Mouse (Mus musculus): ENCODE data around the gene Rasgef1c. TPM values are rescaled to one million over a fixed set of nuclear protein-coding genes. Genes with fewer than 3 reads are reported as not detected.

Rasgef1c gene
- polyA plus RNA-seq, 1 experiment = not detected

GRCm38 (mm10) chr11:49900043-49900442, 1.6 kb upstream of the Rasgef1c start:
- H3K4me3 ChIP-seq (ENCODE audit: insufficient read depth, low read depth, low read length) = no peak overlapping the region
- H3K27ac ChIP-seq (replicated peaks; ENCODE audit: low read depth, low read length) = no peak overlapping the region

DNA sequence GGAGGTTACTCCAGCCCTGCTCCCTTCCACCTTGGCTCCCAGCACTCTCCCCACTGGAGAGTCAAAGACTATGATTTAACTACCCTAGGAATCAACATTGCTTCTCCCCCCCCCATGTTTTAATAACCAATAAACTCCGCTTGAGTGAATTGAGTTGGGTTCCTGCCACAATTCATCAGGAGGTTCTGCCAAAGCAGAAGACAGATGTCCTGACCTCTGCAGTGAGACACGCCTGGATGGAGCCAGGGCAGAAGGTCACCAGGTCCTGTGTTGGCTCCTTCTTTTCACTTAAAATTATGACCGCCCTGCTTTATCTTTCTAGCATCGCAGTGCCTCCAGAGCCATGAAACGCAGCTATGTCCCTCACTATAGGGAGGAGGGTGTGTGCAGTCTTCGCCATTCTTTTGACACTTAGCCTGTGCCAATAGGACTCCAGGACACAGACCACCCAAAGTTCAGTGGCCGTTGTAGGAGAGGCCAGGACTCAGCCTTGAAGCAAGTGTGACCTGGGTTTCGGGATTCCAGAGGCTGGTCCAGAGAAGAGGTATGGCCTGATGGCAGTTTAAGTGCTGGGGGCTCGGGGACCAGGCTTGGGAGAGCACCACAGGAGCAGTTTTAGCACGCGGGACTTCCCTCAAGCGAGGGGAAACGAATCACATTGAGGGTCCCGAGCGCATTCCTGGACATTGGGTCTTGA, 525 bp upstream of the Rasgef1c start:
- H3K4me3 ChIP-seq (ENCODE audit: insufficient read depth, low read depth, low read length) = peak overlapping the region; percentile 34

More at GRCm38 (mm10) chr11:49900043-49900442, 1.6 kb upstream of the Rasgef1c start:
- no peaks in the 10 kb centered on the region; the same call in 1 of the 2 replicates for H3K4me1 ChIP-seq (ENCODE audit: control insufficient read depth, insufficient read depth, insufficient read length, low read length)

DNA sequence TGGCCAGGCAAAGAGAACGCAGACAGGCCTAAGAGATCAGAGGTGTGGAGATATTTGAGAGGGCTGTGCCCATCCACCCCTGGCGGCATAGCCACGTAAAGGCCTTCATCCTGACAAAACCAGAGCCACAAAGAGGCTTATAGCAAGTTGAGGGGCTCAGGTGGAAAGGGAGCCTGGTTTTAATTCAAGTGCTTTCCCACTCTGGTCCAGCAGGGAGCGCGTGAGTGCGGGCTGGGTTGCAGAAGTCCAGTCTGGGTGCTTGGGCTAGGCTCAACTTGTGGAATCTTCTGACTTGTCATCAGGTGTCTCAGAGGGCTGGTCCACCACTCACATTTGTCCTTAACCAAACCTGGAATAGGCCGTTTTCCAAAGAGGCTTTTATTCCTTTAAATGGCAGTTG, 1.7 kb downstream of the Rasgef1c start:
- no peaks in the 10 kb centered on the region for H3K4me1 ChIP-seq (ENCODE audit: control insufficient read depth, insufficient read depth, insufficient read length, low read length)
- no peak overlapping the region for H3K4me3 ChIP-seq (ENCODE audit: insufficient read depth, low read depth, low read length)
- H3K27ac ChIP-seq (replicated peaks; ENCODE audit: low read depth, low read length) = no peak overlapping the region

More for the DNA sequence above, 525 bp upstream of the Rasgef1c start:
- no peak overlapping the region for H3K27ac ChIP-seq (replicated peaks; ENCODE audit: low read depth, low read length)
- no peaks in the 10 kb centered on the region; the same call in 1 of the 2 replicates for H3K4me1 ChIP-seq (ENCODE audit: control insufficient read depth, insufficient read depth, insufficient read length, low read length)

DNA sequence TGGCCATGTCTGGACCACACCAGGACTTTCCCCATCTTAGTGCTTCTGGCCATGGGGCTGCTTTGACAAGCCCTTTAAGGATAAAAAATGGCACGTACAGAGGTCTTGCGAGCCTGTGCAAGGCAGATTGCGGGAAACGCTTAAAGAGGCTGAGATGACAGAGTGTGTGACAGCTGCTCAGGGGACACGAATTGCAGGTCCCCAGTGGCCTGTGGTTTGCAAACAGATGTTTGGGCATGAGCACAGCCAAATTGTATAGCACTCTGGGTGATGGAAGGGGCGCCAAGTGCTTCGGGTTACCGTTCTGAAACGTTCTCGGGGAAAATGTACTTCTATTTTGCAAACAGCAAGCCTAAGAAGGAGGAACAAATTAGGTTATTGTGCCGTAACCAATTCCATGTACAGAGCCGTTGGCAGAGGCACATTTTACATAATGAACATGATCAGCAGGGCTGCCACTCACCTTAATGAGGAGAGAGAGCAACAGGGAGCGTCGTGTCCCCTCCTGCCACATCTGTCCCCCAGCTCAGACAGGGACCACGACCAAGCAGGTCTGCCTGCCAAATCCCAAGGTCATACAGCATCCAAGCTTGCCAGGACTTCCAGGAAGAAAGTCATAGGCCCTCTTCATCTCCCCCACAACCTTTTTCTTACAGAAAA, 17.0 kb downstream of the Rasgef1c start:
- H3K4me3 ChIP-seq (ENCODE audit: insufficient read depth, low read depth, low read length) = no peak overlapping the region
- H3K27ac ChIP-seq (replicated peaks; ENCODE audit: low read depth, low read length) = no peak overlapping the region
- H3K4me1 ChIP-seq (ENCODE audit: control insufficient read depth, insufficient read depth, insufficient read length, low read length) = no peaks in the 10 kb centered on the region

DNA sequence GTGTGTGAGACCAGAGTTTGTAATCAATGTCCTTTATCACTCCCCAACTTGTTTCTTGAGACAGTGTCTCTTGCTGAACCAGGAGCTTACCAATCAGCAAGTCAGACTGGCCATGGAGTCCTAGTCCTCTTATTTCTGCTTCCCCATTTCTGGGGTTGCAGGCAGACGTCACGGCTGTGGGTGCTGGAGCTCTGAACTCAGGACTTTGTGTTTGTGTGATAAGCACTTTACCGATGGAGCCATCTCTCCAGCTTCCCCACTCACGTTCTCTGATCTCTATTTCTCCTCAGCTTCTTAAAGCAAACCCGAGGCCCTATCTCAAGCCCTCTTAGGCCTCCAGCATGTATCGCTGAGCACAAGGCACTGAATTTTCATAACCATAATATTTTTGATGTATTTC, 17.7 kb downstream of the Rasgef1c start:
- H3K4me3 ChIP-seq (ENCODE audit: insufficient read depth, low read depth, low read length) = no peak overlapping the region
- no peaks in the 10 kb centered on the region for H3K4me1 ChIP-seq (ENCODE audit: control insufficient read depth, insufficient read depth, insufficient read length, low read length)
- no peak overlapping the region for H3K27ac ChIP-seq (replicated peaks; ENCODE audit: low read depth, low read length)

DNA sequence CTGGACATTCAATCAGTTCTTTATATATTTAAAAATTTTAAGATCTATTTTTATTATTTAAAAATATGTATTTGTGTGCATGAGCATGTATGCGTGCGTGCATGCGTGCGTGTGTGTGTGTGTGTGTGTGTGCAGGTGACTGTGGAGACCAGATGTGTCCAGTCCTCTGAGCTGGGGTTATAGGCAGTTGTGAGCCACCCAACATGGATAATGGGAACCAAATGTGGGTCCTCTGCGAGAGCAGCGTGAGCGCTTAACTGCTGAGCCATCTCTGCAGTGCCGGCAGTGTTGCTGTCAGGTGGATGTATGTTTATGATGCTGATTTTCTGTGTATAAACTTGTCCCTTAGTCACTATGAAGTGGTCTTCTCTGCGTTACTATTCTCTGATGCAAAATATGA, 21.9 kb downstream of the Rasgef1c start:
- no peaks in the 10 kb centered on the region for H3K4me1 ChIP-seq (ENCODE audit: control insufficient read depth, insufficient read depth, insufficient read length, low read length)

DNA sequence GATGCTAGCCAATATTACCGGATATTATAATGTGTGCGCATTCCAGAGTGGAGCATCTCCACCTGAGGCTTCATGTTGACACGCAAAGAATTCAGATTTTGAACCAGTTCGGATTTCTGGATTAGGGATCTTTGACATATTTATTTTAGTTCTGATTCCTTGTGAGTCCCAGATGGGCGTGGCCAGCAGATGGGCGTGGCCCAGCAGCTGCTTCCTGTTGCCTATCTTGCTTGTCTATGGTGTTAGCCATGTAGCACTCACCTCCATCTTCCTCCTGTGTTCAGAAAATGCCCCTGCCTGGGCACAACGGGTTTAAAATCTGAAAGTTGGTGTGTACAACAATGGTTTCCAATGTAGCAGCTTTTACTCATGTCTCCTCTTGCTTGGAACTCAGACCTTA, 24.5 kb downstream of the Rasgef1c start:
- Histone ChIP-seq H3K27ac (replicated peaks; ENCODE audit: low read depth, low read length) (no peak overlapping the region), H3K4me1 (ENCODE audit: control insufficient read depth, insufficient read depth, insufficient read length, low read length) (no peaks in the 10 kb centered on the region), H3K4me3 (ENCODE audit: insufficient read depth, low read depth, low read length) (no peak overlapping the region)

More for the DNA sequence above, 21.9 kb downstream of the Rasgef1c start:
- Histone ChIP-seq H3K4me3 (ENCODE audit: insufficient read depth, low read depth, low read length) (no peak overlapping the region), H3K27ac (replicated peaks; ENCODE audit: low read depth, low read length) (no peak overlapping the region)

- no peaks in the 10 kb centered on the region for H3K4me1 ChIP-seq (ENCODE audit: control insufficient read depth, insufficient read depth, insufficient read length, low read length)
- no peak overlapping the region for H3K27ac ChIP-seq (replicated peaks; ENCODE audit: low read depth, low read length)
- H3K4me3 ChIP-seq (ENCODE audit: insufficient read depth, low read depth, low read length) = no peak overlapping the region
These were observed 25.5 kb downstream of the Rasgef1c start for GRCm38 (mm10) chr11:49927169-49927568.

DNA sequence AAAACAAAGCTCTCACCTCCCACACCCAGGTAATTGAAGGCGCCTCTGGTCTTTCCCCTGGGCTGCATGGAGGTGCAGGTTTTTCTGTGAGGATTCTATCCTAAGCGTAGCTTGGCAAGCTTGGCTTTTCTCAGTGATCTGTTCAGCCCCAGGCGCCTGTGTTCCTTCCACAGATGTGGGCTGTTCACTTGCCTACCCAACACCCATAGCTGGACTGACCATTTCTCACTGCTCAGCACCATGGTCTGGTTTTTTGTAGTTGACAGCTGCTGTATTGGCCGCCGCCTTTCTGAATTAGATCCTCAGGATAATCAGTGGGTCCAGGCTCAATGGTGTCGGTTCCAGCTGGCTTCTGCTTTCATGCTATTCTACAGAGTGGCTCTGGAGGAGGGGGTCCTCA, 26.0 kb downstream of the Rasgef1c start:
- no peaks in the 10 kb centered on the region for H3K4me1 ChIP-seq (ENCODE audit: control insufficient read depth, insufficient read depth, insufficient read length, low read length)
- no peak overlapping the region for H3K4me3 ChIP-seq (ENCODE audit: insufficient read depth, low read depth, low read length)
- no peak overlapping the region for H3K27ac ChIP-seq (replicated peaks; ENCODE audit: low read depth, low read length)

- Histone ChIP-seq H3K27ac (replicated peaks; ENCODE audit: low read depth, low read length) (no peak overlapping the region), H3K4me1 (ENCODE audit: control insufficient read depth, insufficient read depth, insufficient read length, low read length) (no peaks in the 10 kb centered on the region), H3K4me3 (ENCODE audit: insufficient read depth, low read depth, low read length) (no peak overlapping the region)
These were observed 29.5 kb downstream of the Rasgef1c start for GRCm38 (mm10) chr11:49931037-49931625.

- no peaks in the 10 kb centered on the region for H3K4me1 ChIP-seq (ENCODE audit: control insufficient read depth, insufficient read depth, insufficient read length, low read length)
- no peak overlapping the region for H3K4me3 ChIP-seq (ENCODE audit: insufficient read depth, low read depth, low read length)
- H3K27ac ChIP-seq (replicated peaks; ENCODE audit: low read depth, low read length) = no peak overlapping the region
These were observed 30.2 kb downstream of the Rasgef1c start for GRCm38 (mm10) chr11:49931853-49932252.

DNA sequence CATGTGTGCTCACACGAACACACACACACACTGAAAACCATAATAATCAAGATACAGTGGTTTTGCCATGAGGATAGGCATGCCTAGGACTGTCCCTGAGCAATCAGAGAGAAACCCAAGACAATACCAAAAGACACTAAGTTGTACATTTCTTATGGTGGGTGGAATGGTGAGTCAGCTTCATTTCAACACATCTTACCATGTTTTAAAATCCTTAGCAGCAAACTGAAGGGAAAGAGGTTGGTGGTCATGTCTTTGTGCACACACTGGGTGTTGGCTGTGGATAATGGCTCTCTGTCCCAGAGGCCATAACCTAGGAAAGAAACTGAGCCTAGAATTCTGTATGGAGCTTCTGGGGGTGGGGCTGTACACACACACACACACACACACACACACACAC, 32.2 kb downstream of the Rasgef1c start:
- H3K4me3 ChIP-seq (ENCODE audit: insufficient read depth, low read depth, low read length) = no peak overlapping the region
- no peaks in the 10 kb centered on the region for H3K4me1 ChIP-seq (ENCODE audit: control insufficient read depth, insufficient read depth, insufficient read length, low read length)
- H3K27ac ChIP-seq (replicated peaks; ENCODE audit: low read depth, low read length) = no peak overlapping the region

- H3K4me1 ChIP-seq (ENCODE audit: control insufficient read depth, insufficient read depth, insufficient read length, low read length) = no peaks in the 10 kb centered on the region
- H3K4me3 ChIP-seq (ENCODE audit: insufficient read depth, low read depth, low read length) = no peak overlapping the region
- H3K27ac ChIP-seq (replicated peaks; ENCODE audit: low read depth, low read length) = no peak overlapping the region
These were observed 32.7 kb downstream of the Rasgef1c start for GRCm38 (mm10) chr11:49934322-49934721.

DNA sequence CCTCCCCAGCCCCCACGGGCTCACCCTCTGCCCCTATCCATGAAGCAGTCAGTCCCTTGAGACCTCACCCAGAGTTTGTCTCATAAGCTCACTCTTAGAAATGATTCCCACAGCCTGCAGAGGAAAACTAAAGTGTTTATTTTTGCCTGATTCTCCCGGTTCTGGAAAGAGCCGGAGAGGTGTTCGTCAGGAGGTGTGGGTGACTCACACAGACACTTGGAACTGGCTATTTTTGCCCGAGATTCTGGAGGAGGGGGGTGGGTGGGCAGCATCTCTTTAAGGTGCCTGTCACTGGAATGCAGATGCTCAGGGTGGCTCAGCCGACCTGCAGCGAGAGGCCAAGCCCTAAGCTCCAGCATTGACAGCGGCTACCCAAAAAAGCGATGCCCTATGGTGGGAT, 34.8 kb downstream of the Rasgef1c start:
- Histone ChIP-seq H3K4me3 (ENCODE audit: insufficient read depth, low read depth, low read length) (no peak overlapping the region), H3K4me1 (ENCODE audit: control insufficient read depth, insufficient read depth, insufficient read length, low read length) (no peaks in the 10 kb centered on the region), H3K27ac (replicated peaks; ENCODE audit: low read depth, low read length) (no peak overlapping the region)

GRCm38 (mm10) chr11:49937779-49938178, 36.1 kb downstream of the Rasgef1c start:
- no peaks in the 10 kb centered on the region for H3K4me1 ChIP-seq (ENCODE audit: control insufficient read depth, insufficient read depth, insufficient read length, low read length)
- no peak overlapping the region for H3K4me3 ChIP-seq (ENCODE audit: insufficient read depth, low read depth, low read length)
- no peak overlapping the region for H3K27ac ChIP-seq (replicated peaks; ENCODE audit: low read depth, low read length)
